Mouse (Mus musculus): ENCODE measurements around the gene Copb1. TPM values are rescaled to one million over a fixed set of nuclear protein-coding genes. Genes with fewer than 3 reads are reported as not detected.

Gene Copb1
- polyA plus RNA-seq, 1 experiment from 2014 or later, result 129 TPM

GRCm38 (mm10) chr7:114193284-114194067 lies 61.0 kb downstream of the Copb1 start:
- no peaks in the 10 kb centered on the region for H3K9me3 ChIP-seq (ENCODE audit: low read depth, low read length)
- H3K27ac ChIP-seq (ENCODE audit: low read depth), result no peak overlapping the region
- no peaks in the 10 kb centered on the region for H3K27me3 ChIP-seq (ENCODE audit: insufficient read depth, low read length)
- no peak for TF ChIP-seq CTCF (IDR thresholded peaks at IDR 0.05; ENCODE audit: low read depth)
- no peak overlapping the region for H3K4me2 ChIP-seq
- no peaks in the 10 kb centered on the region; the same call in 1 of the 2 replicates for H3K4me1 ChIP-seq (ENCODE audit: insufficient read depth)
- no peak overlapping the region for H3K4me3 ChIP-seq (ENCODE audit: low read depth, low read length)
- no peak for DNase-seq
- ATAC-seq (ENCODE audit: insufficient read depth), result no peak
- no peak overlapping the region for H3K9ac ChIP-seq
- no peaks in the 10 kb centered on the region for H3K36me3 ChIP-seq (ENCODE audit: insufficient read depth)
- WGBS, result 79% methylated on average over 6 of the region's 6 CpGs

DNA sequence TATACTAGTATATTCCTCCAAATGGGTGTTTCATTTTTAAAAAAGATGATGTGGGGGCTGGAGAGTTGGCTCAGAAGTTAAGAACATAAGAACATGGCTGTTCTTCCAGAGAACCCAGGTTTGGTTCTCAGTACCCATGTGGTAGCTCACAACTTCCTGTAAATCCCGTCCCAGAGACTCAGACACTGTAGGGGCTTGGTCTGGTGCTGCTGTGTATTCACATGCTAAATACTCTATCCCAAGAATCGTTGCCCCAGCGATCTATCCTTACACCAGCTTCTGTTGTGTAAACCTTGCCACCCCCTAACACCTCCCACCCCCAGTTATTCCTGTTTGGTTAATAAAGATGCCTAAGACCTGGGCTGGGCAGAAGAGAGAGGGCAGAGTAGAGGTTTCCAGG lies 61.9 kb downstream of the Copb1 start:
- Histone ChIP-seq H3K27ac (ENCODE audit: low read depth) (no peak overlapping the region), H3K36me3 (ENCODE audit: insufficient read depth) (no peaks in the 10 kb centered on the region), H3K4me3 (ENCODE audit: low read depth, low read length) (no peak overlapping the region), H3K4me2 (no peak overlapping the region), H3K9me3 (ENCODE audit: low read depth, low read length) (no peaks in the 10 kb centered on the region), H3K9ac (no peak overlapping the region), H3K4me1 (ENCODE audit: insufficient read depth) (no peaks in the 10 kb centered on the region), H3K27me3 (ENCODE audit: insufficient read depth, low read length) (no peaks in the 10 kb centered on the region)
- TF ChIP-seq CTCF (IDR thresholded peaks at IDR 0.05; ENCODE audit: low read depth), result no peak
- WGBS, result 44% methylated on average over 3 of the region's 3 CpGs
- no peak for DNase-seq
- no peak for ATAC-seq (ENCODE audit: insufficient read depth)

GRCm38 (mm10) chr7:114183416-114183815 lies 71.1 kb downstream of the Copb1 start:
- Histone ChIP-seq H3K27me3 (ENCODE audit: insufficient read depth, low read length) (no peaks in the 10 kb centered on the region), H3K4me3 (ENCODE audit: low read depth, low read length) (no peak overlapping the region), H3K4me1 (ENCODE audit: insufficient read depth) (no peaks in the 10 kb centered on the region), H3K36me3 (ENCODE audit: insufficient read depth) (no peaks in the 10 kb centered on the region), H3K9ac (no peak overlapping the region), H3K9me3 (ENCODE audit: low read depth, low read length) (no peaks in the 10 kb centered on the region), H3K27ac (ENCODE audit: low read depth) (no peak overlapping the region), H3K4me2 (no peak overlapping the region)
- DNase-seq (no peak), ATAC-seq (ENCODE audit: insufficient read depth) (no peak)
- TF ChIP-seq CTCF (IDR thresholded peaks at IDR 0.05; ENCODE audit: low read depth), result no peak
- WGBS, result 61% methylated on average over 6 of the region's 6 CpGs

- Histone ChIP-seq H3K9ac (no peak overlapping the region), H3K27ac (ENCODE audit: low read depth) (no peak overlapping the region), H3K27me3 (ENCODE audit: insufficient read depth, low read length) (no peaks in the 10 kb centered on the region), H3K4me2 (no peak overlapping the region), H3K36me3 (ENCODE audit: insufficient read depth) (no peaks in the 10 kb centered on the region), H3K4me3 (ENCODE audit: low read depth, low read length) (no peak overlapping the region), H3K9me3 (ENCODE audit: low read depth, low read length) (no peaks in the 10 kb centered on the region), H3K4me1 (ENCODE audit: insufficient read depth) (no peaks in the 10 kb centered on the region)
- WGBS, result 67% methylated on average over 3 of the region's 3 CpGs
- DNase-seq (peak; percentile 42), ATAC-seq (ENCODE audit: insufficient read depth) (no peak)
- TF ChIP-seq CTCF (IDR thresholded peaks at IDR 0.05; ENCODE audit: low read depth), result no peak
These were observed 71.8 kb downstream of the Copb1 start for GRCm38 (mm10) chr7:114182708-114183107.

- no peak for TF ChIP-seq CTCF (IDR thresholded peaks at IDR 0.05; ENCODE audit: low read depth)
- no peak overlapping the region for H3K9ac ChIP-seq
- H3K4me3 ChIP-seq (ENCODE audit: low read depth, low read length), result no peak overlapping the region
- no peak overlapping the region for H3K4me2 ChIP-seq
- WGBS, result 6% methylated on average over 5 of the region's 5 CpGs
- H3K36me3 ChIP-seq (ENCODE audit: insufficient read depth), result no peaks in the 10 kb centered on the region
- ATAC-seq (ENCODE audit: insufficient read depth) (peak; percentile 94), DNase-seq (peak; percentile 90)
- no peak overlapping the region for H3K27ac ChIP-seq (ENCODE audit: low read depth)
- H3K4me1 ChIP-seq (ENCODE audit: insufficient read depth), result no peaks in the 10 kb centered on the region
- H3K9me3 ChIP-seq (ENCODE audit: low read depth, low read length), result no peaks in the 10 kb centered on the region
- H3K27me3 ChIP-seq (ENCODE audit: insufficient read depth, low read length), result no peaks in the 10 kb centered on the region
These were observed 73.1 kb downstream of the Copb1 start for GRCm38 (mm10) chr7:114181391-114181790.

DNA sequence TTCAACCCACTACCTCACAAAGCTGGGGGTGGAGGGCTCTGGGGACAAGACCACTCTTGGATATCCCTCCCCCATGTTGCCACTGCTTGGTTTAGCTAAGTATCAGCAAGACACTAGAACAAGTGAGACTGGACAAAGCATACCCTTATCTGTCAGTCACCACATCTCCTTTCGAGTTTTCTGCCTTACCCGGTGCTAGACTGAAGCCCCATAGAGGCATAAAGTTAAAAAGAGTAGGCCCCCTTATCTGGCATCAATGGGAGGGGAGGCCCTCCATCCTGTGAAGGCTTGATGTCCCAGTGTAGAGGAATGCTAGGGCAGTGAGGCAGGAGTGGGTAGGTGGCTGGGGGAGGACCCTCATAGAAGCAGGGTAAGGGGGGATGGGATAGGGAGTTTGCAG lies 77.9 kb downstream of the Copb1 start:
- Histone ChIP-seq H3K27ac (ENCODE audit: low read depth) (no peak overlapping the region), H3K4me3 (ENCODE audit: low read depth, low read length) (no peak overlapping the region), H3K4me2 (no peak overlapping the region), H3K9ac (no peak overlapping the region), H3K27me3 (ENCODE audit: insufficient read depth, low read length) (no peaks in the 10 kb centered on the region), H3K36me3 (ENCODE audit: insufficient read depth) (no peaks in the 10 kb centered on the region), H3K9me3 (ENCODE audit: low read depth, low read length) (no peaks in the 10 kb centered on the region), H3K4me1 (ENCODE audit: insufficient read depth) (peaks cover 7% of the 10 kb centered on the region)
- ATAC-seq (ENCODE audit: insufficient read depth) (no peak), DNase-seq (no peak)
- 61% methylated on average over 2 of the region's 2 CpGs for WGBS
- TF ChIP-seq CTCF (IDR thresholded peaks at IDR 0.05; ENCODE audit: low read depth), result no peak

GRCm38 (mm10) chr7:114171354-114172097 lies 83.0 kb downstream of the Copb1 start:
- DNase-seq (peak; percentile 73), ATAC-seq (ENCODE audit: insufficient read depth) (peak; percentile 79)
- peak overlapping the region; percentile 67 for H3K27ac ChIP-seq (ENCODE audit: low read depth)
- H3K4me2 ChIP-seq, result no peak overlapping the region
- peaks cover 18% of the 10 kb centered on the region for H3K4me1 ChIP-seq (ENCODE audit: insufficient read depth)
- WGBS, result 29% methylated on average over 8 of the region's 8 CpGs
- no peaks in the 10 kb centered on the region for H3K27me3 ChIP-seq (ENCODE audit: insufficient read depth, low read length)
- no peak overlapping the region for H3K9ac ChIP-seq
- H3K36me3 ChIP-seq (ENCODE audit: insufficient read depth), result no peaks in the 10 kb centered on the region
- no peak for TF ChIP-seq CTCF (IDR thresholded peaks at IDR 0.05; ENCODE audit: low read depth)
- H3K9me3 ChIP-seq (ENCODE audit: low read depth, low read length), result no peaks in the 10 kb centered on the region
- H3K4me3 ChIP-seq (ENCODE audit: low read depth, low read length), result no peak overlapping the region

Measured in lung, embryonic 14.5 days (tissue).